Mouse (Mus musculus) forebrain, embryonic 11.5 days (tissue): ENCODE measurements around the gene Cyp46a1. TPM values are rescaled to one million over a fixed set of nuclear protein-coding genes. Genes with fewer than 3 reads are reported as not detected.

Source experiments
- ATAC-seq: fragments of 200-750 bp; cut with Nextera tagmentation; replicated peaks from 2 replicates; pipeline ENCODE4 v1.8.0; 2017; ENCODE audit warnings: moderate TSS enrichment; ENCODE audit not compliant: low FRiP score
- DNase-seq: peaks from one replicate; pipeline ENCODE4 v3.0.0-alpha.2; 2017; ENCODE audit warnings: low spot score
- H3K27ac ChIP-seq: fragments of 300-500 bp; sonication (generic); 2 replicates; pipeline ENCODE4 v1.5.1; 2014; ENCODE audit warnings: low read depth, low read length
- H3K27me3 ChIP-seq: fragments of 300-500 bp; sonication (generic); 2 replicates; pipeline ENCODE4 v1.6.1; 2014; ENCODE audit warnings: mild to moderate bottlenecking, low read length, mixed read lengths; ENCODE audit not compliant: control insufficient read depth, insufficient read depth
- H3K36me3 ChIP-seq: fragments of 300-500 bp; sonication (generic); 2 replicates; pipeline ENCODE4 v1.6.1; 2014; ENCODE audit warnings: mild to moderate bottlenecking, low read length, moderate library complexity, mixed read lengths; ENCODE audit not compliant: control insufficient read depth, insufficient read depth
- H3K4me1 ChIP-seq: fragments of 300-500 bp; sonication (generic); replicated peaks from 2 replicates; pipeline ENCODE4 v1.6.1; 2014; ENCODE audit warnings: low read length, mixed read lengths; ENCODE audit not compliant: control insufficient read depth, insufficient read depth
- H3K4me2 ChIP-seq: fragments of 300-500 bp; sonication (generic); 2 replicates; pipeline ENCODE4 v1.6.1; 2014; ENCODE audit warnings: low read depth, mild to moderate bottlenecking, low read length, moderate library complexity, mixed read lengths; ENCODE audit not compliant: severe bottlenecking
- H3K4me3 ChIP-seq: fragments of 300-500 bp; sonication (generic); 2 replicates; pipeline ENCODE4 v1.5.1; 2014; ENCODE audit warnings: low read depth, low read length
- H3K9ac ChIP-seq: fragments of 300-500 bp; sonication (generic); 2 replicates; pipeline ENCODE4 v1.6.1; 2014; ENCODE audit warnings: low read length
- H3K9me3 ChIP-seq: fragments of 300-500 bp; sonication (generic); 2 replicates; pipeline ENCODE4 v1.6.1; 2016; ENCODE audit warnings: low read length, mixed read lengths; ENCODE audit not compliant: control insufficient read depth
- WGBS: fragments of 180-500 bp; shearing (Covaris S2); extraction: QIAGEN DNeasy Blood & Tissue Kit; methylation state at CpG from one replicate; pipeline ENCODE4 v1.1.7; 2014; 5-methylcytosine and 5-hydroxymethylcytosine counted together
- polyA plus RNA-seq: library from polyadenylated mRNA; unstranded; fragments of >200 nt; fragmentation: Nextera tagmentation; extraction: Ambion mirVana; gene quantifications from 2 replicates; pipeline ENCODE4 v1.2.1, GENCODE M21; 2014

The Cyp46a1 gene
- polyA plus RNA-seq, 1 experiment from 2014 or later: 18.4 TPM

DNA sequence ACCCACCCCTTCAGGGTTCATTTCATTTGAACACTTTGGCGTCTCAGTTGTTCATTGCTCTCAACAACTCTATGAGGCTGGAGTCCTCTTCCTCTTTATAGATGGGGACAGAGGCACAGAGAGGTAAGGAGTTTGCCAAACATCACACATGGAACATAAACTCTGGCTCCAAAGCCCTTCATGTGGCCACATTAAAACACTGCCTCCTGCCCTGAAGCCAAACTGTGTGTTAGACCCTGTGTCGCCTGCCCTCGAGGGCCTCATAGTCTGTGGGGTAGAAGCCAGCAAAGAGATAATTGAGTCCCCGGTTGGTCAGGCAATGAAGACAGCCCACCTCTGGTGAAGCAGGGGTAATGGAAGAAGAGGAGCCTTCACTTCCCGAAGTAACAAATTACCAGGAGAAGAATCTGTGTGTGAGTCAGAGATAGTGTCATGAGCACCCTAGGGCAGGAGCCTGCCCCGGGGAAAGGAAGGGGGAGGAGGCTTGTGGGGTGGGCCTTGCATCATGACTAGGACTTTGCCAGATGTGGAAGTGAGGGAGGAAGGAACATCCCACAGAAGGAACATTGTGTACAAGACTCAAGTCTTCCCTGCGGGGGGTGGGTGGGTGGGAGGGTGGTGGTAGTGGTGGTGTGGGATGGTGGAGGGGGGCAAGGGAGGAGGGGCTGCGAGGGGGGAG is 24.9 kb upstream of the Cyp46a1 start:
- DNase-seq: no peak
- 77% methylated on average over 7 of the region's 8 CpGs for WGBS
- H3K4me1 ChIP-seq: peaks cover 6% of the 10 kb centered on the region

DNA sequence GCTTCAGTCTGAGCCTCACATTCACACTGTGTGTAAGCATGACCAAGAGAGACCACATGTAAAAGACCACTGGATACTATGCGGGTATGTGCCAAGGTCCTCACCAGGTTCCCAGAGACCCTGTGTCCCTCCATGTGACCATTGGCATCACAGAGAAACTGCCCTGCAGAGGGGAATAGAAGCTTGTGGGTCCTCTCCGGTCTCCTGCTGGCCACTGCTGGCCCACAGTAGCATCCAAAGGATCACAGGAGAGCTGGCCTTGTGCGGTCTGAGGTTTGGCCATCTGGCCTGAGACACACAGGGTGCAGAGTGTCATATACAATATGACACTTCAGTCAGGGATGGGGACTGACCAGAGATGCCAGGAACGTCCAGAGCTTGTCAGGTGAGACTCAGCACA is 24.1 kb upstream of the Cyp46a1 start:
- Histone ChIP-seq H3K9me3 (no peaks in the 10 kb centered on the region), H3K27ac (no peak overlapping the region), H3K4me3 (no peak overlapping the region), H3K36me3 (no peaks in the 10 kb centered on the region), H3K9ac (no peak overlapping the region), H3K4me1 (peaks cover 6% of the 10 kb centered on the region), H3K4me2 (no peak overlapping the region), H3K27me3 (peaks cover 3% of the 10 kb centered on the region; the same call in 1 of the 2 replicates)
- DNase-seq (no peak), ATAC-seq (no peak)
- 86% methylated on average over 4 of the region's 4 CpGs for WGBS

More for the DNA sequence above, 24.9 kb upstream of the Cyp46a1 start:
- Histone ChIP-seq H3K9me3 (no peaks in the 10 kb centered on the region), H3K27me3 (peaks cover 3% of the 10 kb centered on the region; the same call in 1 of the 2 replicates), H3K36me3 (no peaks in the 10 kb centered on the region), H3K9ac (no peak overlapping the region), H3K4me3 (no peak overlapping the region), H3K27ac (no peak overlapping the region), H3K4me2 (no peak overlapping the region)
- no peak for ATAC-seq

DNA sequence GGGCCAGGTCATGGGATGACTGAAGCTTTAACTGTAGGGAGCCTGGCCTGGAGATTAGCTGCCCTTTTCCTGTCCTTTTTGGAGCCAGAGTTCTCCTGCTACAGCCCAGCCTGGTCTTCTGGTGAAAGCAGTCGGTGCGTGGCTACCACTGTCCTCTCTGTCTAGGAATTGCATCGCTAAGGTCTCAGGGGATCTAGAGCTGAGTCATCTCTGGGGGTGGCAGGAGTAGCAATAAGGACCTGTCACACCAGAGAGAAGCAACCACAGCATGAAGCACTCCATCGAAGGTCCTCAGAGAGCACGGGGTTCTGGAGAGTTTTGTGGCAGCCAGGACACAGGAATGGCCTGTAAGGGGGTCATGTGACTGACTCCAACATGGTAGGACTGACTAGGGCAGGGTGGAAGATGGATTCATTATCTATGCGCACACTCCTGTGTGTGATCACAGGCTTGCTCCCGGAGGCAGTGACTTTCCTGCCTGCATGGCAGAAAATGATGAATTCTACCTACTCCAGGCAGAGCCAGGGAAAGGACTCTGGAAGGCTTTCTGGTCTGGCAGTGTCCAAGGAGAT is 23.6 kb upstream of the Cyp46a1 start:
- Histone ChIP-seq H3K27me3 (peaks cover 2% of the 10 kb centered on the region; the same call in 1 of the 2 replicates), H3K4me1 (peaks cover 6% of the 10 kb centered on the region), H3K9me3 (no peaks in the 10 kb centered on the region), H3K4me2 (no peak overlapping the region), H3K27ac (no peak overlapping the region), H3K9ac (no peak overlapping the region), H3K4me3 (no peak overlapping the region), H3K36me3 (no peaks in the 10 kb centered on the region)
- ATAC-seq (no peak), DNase-seq (no peak)
- 88% methylated on average over 7 of the region's 7 CpGs for WGBS

DNA sequence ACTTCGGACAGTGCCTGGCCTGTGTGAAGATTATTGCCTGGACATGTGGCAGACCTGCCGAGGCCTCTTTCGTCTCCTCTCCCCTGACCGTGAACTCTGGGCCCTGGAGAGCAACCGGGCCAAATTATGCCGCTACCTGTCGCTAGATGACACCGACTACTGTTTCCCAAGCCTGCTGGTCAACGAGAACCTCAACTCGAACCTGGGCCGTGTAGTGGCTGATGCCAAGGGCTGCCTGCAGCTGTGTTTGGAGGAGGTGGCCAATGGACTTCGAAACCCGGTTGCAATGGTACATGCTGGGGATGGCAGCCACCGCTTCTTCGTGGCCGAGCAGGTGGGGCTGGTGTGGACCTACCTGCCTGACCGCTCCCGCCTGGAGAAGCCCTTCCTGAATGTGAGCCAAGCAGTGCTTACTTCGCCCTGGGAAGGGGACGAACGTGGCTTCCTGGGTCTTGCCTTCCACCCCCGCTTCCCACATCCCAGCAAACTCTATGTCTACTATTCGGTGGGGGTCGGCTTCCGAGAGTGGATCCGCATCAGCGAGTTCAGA is 22.4 kb upstream of the Cyp46a1 start:
- Histone ChIP-seq H3K27me3 (no peaks in the 10 kb centered on the region; the same call in 1 of the 2 replicates), H3K36me3 (no peaks in the 10 kb centered on the region), H3K27ac (no peak overlapping the region), H3K4me1 (peaks cover 2% of the 10 kb centered on the region; the same call in 1 of the 2 replicates), H3K9ac (no peak overlapping the region), H3K4me3 (no peak overlapping the region), H3K4me2 (no peak overlapping the region), H3K9me3 (no peaks in the 10 kb centered on the region)
- ATAC-seq (no peak), DNase-seq (no peak)
- 94% methylated on average over 27 of the region's 27 CpGs for WGBS

DNA sequence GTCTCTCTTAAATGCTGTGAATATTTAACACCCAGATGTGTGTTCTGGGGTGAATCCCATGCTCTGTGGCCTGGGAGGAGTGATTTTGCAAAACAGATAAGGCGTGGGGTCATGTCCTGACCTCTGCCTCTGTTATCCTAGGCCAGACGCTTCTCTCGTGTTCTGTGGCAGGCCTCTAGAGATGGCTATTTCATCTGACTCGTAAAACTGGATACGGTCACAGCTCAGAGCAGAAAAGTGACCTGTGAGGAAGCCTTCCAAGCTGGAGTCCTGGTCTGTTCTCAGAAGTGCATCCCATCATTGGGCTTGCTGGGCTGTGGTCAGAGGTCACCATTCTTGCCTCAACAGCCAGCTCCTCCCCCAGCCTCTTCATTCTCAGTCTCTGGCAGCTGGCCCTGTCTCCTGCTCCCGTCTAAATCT is 21.7 kb upstream of the Cyp46a1 start:
- no peaks in the 10 kb centered on the region for H3K9me3 ChIP-seq
- DNase-seq (no peak), ATAC-seq (no peak)
- WGBS: 50% methylated on average over 6 of the region's 6 CpGs
- no peak overlapping the region for H3K9ac ChIP-seq
- H3K4me3 ChIP-seq: no peak overlapping the region
- H3K4me1 ChIP-seq: peaks cover 9% of the 10 kb centered on the region
- H3K36me3 ChIP-seq: no peaks in the 10 kb centered on the region
- H3K27ac ChIP-seq: no peak overlapping the region
- no peaks in the 10 kb centered on the region; the same call in 1 of the 2 replicates for H3K27me3 ChIP-seq
- no peak overlapping the region for H3K4me2 ChIP-seq

DNA sequence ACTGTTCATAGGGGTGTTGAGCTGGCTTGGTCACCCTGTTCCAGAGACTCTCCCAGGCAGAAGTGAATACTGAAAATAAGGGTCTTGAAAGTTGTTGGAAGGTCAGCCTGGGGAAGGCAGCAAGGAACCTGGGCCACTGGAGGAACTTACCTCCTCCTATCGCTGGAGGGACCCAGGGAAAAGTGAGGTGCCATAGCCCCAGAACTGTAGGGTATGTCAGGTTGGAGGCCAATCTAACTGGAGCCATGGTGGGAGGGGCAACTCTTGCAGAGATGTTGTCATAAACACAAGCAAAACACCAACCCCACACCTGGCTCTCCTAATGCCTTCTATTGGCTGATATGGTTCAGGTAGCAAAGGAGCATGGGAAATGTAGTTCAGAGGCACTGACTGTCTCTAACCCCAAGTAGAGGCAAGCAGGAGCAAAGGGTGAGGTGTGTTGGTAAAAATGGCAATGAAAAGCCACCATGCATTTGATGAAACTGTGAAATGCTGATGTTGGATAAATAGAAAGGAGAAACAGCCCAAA is 20.9 kb upstream of the Cyp46a1 start:
- ATAC-seq: no peak
- WGBS: 96% methylated on average over 1 of the region's 1 CpGs
- no peak overlapping the region for H3K27ac ChIP-seq
- no peaks in the 10 kb centered on the region for H3K36me3 ChIP-seq
- no peak for DNase-seq
- H3K9me3 ChIP-seq: no peaks in the 10 kb centered on the region
- H3K4me2 ChIP-seq: no peak overlapping the region
- H3K4me3 ChIP-seq: no peak overlapping the region
- H3K27me3 ChIP-seq: peaks cover 3% of the 10 kb centered on the region; the same call in 1 of the 2 replicates
- H3K9ac ChIP-seq: no peak overlapping the region
- peaks cover 17% of the 10 kb centered on the region for H3K4me1 ChIP-seq

DNA sequence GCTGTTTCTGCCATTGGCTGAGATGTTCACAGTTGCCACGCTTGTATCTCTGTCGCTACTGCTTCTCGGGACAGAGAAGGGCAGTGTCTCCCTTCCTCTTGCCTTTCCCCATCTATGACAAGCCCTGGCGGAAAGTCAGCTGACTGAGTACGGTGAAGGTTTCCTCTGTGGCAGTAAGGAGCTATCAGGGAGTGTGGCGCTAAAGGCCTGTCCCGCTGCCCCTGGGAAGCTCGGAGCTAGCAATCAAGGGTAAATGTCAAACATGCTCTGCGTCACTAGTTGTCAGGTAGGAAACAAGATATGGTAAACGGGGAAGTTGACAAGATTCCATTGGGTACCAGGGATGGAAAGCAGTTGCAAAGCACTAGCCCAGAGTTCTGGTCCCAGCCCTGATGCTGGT is 18.4 kb upstream of the Cyp46a1 start:
- H3K27ac ChIP-seq: no peak overlapping the region
- H3K4me1 ChIP-seq: peaks cover 33% of the 10 kb centered on the region
- DNase-seq: peak; percentile 52
- 49% methylated on average over 10 of the region's 10 CpGs for WGBS
- no peak for ATAC-seq
- H3K4me3 ChIP-seq: no peak overlapping the region
- no peak overlapping the region for H3K9ac ChIP-seq
- no peaks in the 10 kb centered on the region for H3K36me3 ChIP-seq
- no peaks in the 10 kb centered on the region for H3K9me3 ChIP-seq
- peaks cover 5% of the 10 kb centered on the region; the same call in 1 of the 2 replicates for H3K27me3 ChIP-seq
- H3K4me2 ChIP-seq: no peak overlapping the region

DNA sequence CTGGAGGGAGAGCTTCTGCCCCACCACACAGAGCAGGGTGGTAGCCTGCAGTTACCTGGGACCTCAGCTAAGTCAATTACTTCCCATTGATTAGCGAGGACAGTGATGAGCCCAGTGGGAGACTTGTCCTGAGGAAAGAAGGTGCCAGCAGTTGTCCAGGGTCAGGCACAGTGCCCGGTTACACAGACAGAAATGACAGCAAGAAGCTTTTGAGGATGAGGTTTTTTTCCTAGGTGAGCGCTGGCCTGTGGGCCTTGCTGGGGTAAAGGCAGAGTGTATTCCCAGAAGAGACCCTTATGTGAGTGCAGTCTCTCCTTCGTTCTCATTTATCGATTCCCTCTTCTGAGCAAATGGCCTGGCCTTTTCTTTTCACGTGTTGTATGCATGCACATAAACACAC is 17.5 kb upstream of the Cyp46a1 start:
- peak; percentile 52 for DNase-seq
- Histone ChIP-seq H3K4me2 (no peak overlapping the region), H3K4me3 (no peak overlapping the region), H3K27ac (no peak overlapping the region), H3K9me3 (no peaks in the 10 kb centered on the region), H3K9ac (no peak overlapping the region), H3K4me1 (peaks cover 38% of the 10 kb centered on the region), H3K36me3 (no peaks in the 10 kb centered on the region), H3K27me3 (peaks cover 5% of the 10 kb centered on the region; the same call in 1 of the 2 replicates)
- WGBS: 25% methylated on average over 6 of the region's 6 CpGs
- no peak for ATAC-seq
